Mouse (Mus musculus): Measurements from ENCODE around the gene Tmcc3. TPM values are rescaled to one million over a fixed set of nuclear protein-coding genes. Genes with fewer than 3 reads are reported as not detected.

Tmcc3 gene
- total and polyA plus RNA-seq, 3 experiments, result 11.3 to 30.1 (median 23.1) TPM

GRCm38 (mm10) chr10:94449676-94450075, 137.9 kb downstream of the Tmcc3 start:
- dilution Hi-C loops (cut with MboI; ENCODE audit: extremely low pct_ligation_motif_present, extremely low pct_unique_long_range_greater_than_20kb, low sequenced_read_pairs) (no loop called here), in situ Hi-C loops (cut with MboI; ENCODE audit: low pct_ligation_motif_present, low pct_unique_long_range_greater_than_20kb, low sequenced_read_pairs) (no loop called here)
- H3K4me1 ChIP-seq (ENCODE audit: control insufficient read depth in 1 of 2, insufficient read depth in 2 of 2), result peaks cover 0 to 30% of the 10 kb centered on the region in 2 experiments; a peak in 2 of 4 replicates
- no peaks in the 10 kb centered on the region for H3K9me3 ChIP-seq (replicated peaks; ENCODE audit: low read length)
- peaks cover 8% of the 10 kb centered on the region for H3K79me2 ChIP-seq (replicated peaks; ENCODE audit: control insufficient read depth, extremely low read depth, insufficient read depth, poor library complexity, severe bottlenecking)
- no peaks in the 10 kb centered on the region for H3K27me3 ChIP-seq (replicated peaks)
- DNase-seq (ENCODE audit: extremely low read depth), result no peak
- no peak for TF ChIP-seq POLR2A (IDR thresholded peaks at IDR 0.05; ENCODE audit: low read depth, low read length)
- TF ChIP-seq ZMIZ1 (IDR thresholded peaks at IDR 0.05; ENCODE audit: low read depth, low read length), result no peak
- TF ChIP-seq BHLHE40 (IDR thresholded peaks at IDR 0.05; ENCODE audit: low read depth, low read length), result no peak
- TF ChIP-seq USF2 (conservative IDR thresholded peaks at IDR 0.05; ENCODE audit: low read depth, low read length), result no peak
- TF ChIP-seq TCF12 (IDR thresholded peaks at IDR 0.05; ENCODE audit: low read depth, low read length), result no peak
- TF ChIP-seq TBP (conservative IDR thresholded peaks at IDR 0.05; ENCODE audit: low read depth, low read length), result no peak
- TF ChIP-seq UBTF (IDR thresholded peaks at IDR 0.05; ENCODE audit: low read depth, low read length), result no peak
- no peak overlapping the region for H3K9ac ChIP-seq (ENCODE audit: insufficient read depth, low read depth)
- H3K27ac ChIP-seq (ENCODE audit: insufficient read depth, low read depth), result no peak overlapping the region
- H3K4me3 ChIP-seq (replicated peaks in 1 of 3; ENCODE audit: low read depth in 2 of 3, low read length in 2 of 3, poor library complexity in 1 of 3), result no peak overlapping the region
- H3K4me2 ChIP-seq (ENCODE audit: insufficient read depth, low read depth, poor library complexity, severe bottlenecking), result no peak overlapping the region
- peaks cover 21 to 52% of the 10 kb centered on the region in 2 experiments for H3K36me3 ChIP-seq (replicated peaks in 1 of 2; ENCODE audit: control insufficient read depth in 1 of 2, insufficient read depth in 1 of 2, low read length in 1 of 2)

- dilution Hi-C loops (cut with MboI; ENCODE audit: extremely low pct_ligation_motif_present, extremely low pct_unique_long_range_greater_than_20kb, low sequenced_read_pairs), result no loop called here
- no peak for TF ChIP-seq RAD21 (IDR thresholded peaks at IDR 0.05; ENCODE audit: low read depth, low read length)
- no peak for TF ChIP-seq MYC (IDR thresholded peaks at IDR 0.05; ENCODE audit: low read depth, low read length)
- no peak for TF ChIP-seq MXI1 (IDR thresholded peaks at IDR 0.05; ENCODE audit: low read depth, low read length)
- TF ChIP-seq POLR2AphosphoS2 (IDR thresholded peaks at IDR 0.05; ENCODE audit: low read depth, low read length), result no peak
- no peak for TF ChIP-seq GABPA (IDR thresholded peaks at IDR 0.05; ENCODE audit: insufficient replicate concordance, low read depth, low read length)
- no peak for TF ChIP-seq BHLHE40 (IDR thresholded peaks at IDR 0.05; ENCODE audit: low read depth, low read length)
- no peak for TF ChIP-seq NRF1 (IDR thresholded peaks at IDR 0.05; ENCODE audit: low read depth, low read length)
- peaks cover 0 to 30% of the 10 kb centered on the region in 2 experiments; a peak in 2 of 4 replicates for H3K4me1 ChIP-seq (ENCODE audit: control insufficient read depth in 1 of 2, insufficient read depth in 2 of 2)
- no peaks in the 10 kb centered on the region for H3K9me3 ChIP-seq (replicated peaks; ENCODE audit: low read length)
- no peak overlapping the region for H3K4me3 ChIP-seq (replicated peaks in 1 of 3; ENCODE audit: low read depth in 2 of 3, low read length in 2 of 3, poor library complexity in 1 of 3)
- H3K79me2 ChIP-seq (replicated peaks; ENCODE audit: control insufficient read depth, extremely low read depth, insufficient read depth, poor library complexity, severe bottlenecking), result peaks cover 8% of the 10 kb centered on the region
- in situ Hi-C loops (cut with MboI; ENCODE audit: low pct_ligation_motif_present, low pct_unique_long_range_greater_than_20kb, low sequenced_read_pairs), result no loop called here
- no peak overlapping the region for H3K27ac ChIP-seq (ENCODE audit: insufficient read depth, low read depth)
- H3K4me2 ChIP-seq (ENCODE audit: insufficient read depth, low read depth, poor library complexity, severe bottlenecking), result no peak overlapping the region
- peaks cover 26 to 47% of the 10 kb centered on the region in 2 experiments for H3K36me3 ChIP-seq (replicated peaks in 1 of 2; ENCODE audit: control insufficient read depth in 1 of 2, insufficient read depth in 1 of 2, low read length in 1 of 2)
- no peak overlapping the region for H3K9ac ChIP-seq (ENCODE audit: insufficient read depth, low read depth)
- no peaks in the 10 kb centered on the region for H3K27me3 ChIP-seq (replicated peaks)
- DNase-seq (ENCODE audit: extremely low read depth), result no peak
These were observed 139.0 kb downstream of the Tmcc3 start for GRCm38 (mm10) chr10:94450781-94451180.

GRCm38 (mm10) chr10:94457454-94457853, 145.7 kb downstream of the Tmcc3 start:
- H3K9ac ChIP-seq (ENCODE audit: insufficient read depth, low read depth), result no peak overlapping the region
- H3K27me3 ChIP-seq (replicated peaks), result no peaks in the 10 kb centered on the region
- no peak overlapping the region for H3K4me2 ChIP-seq (ENCODE audit: insufficient read depth, low read depth, poor library complexity, severe bottlenecking)
- H3K36me3 ChIP-seq (replicated peaks in 1 of 2; ENCODE audit: control insufficient read depth in 1 of 2, insufficient read depth in 1 of 2, low read length in 1 of 2), result peaks cover 24 to 49% of the 10 kb centered on the region in 2 experiments
- peaks cover 2% of the 10 kb centered on the region; the same call in 1 of the 2 replicates for H3K79me2 ChIP-seq (replicated peaks; ENCODE audit: control insufficient read depth, extremely low read depth, insufficient read depth, poor library complexity, severe bottlenecking)
- H3K9me3 ChIP-seq (replicated peaks; ENCODE audit: low read length), result no peaks in the 10 kb centered on the region
- H3K27ac ChIP-seq (ENCODE audit: insufficient read depth, low read depth), result no peak overlapping the region
- H3K4me1 ChIP-seq (ENCODE audit: control insufficient read depth in 1 of 2, insufficient read depth in 2 of 2), result peaks cover 5 to 37% of the 10 kb centered on the region in 2 experiments
- H3K4me3 ChIP-seq (replicated peaks in 1 of 3; ENCODE audit: low read depth in 2 of 3, low read length in 2 of 3, poor library complexity in 1 of 3), result no peak overlapping the region
- dilution Hi-C loops (cut with MboI; ENCODE audit: extremely low pct_ligation_motif_present, extremely low pct_unique_long_range_greater_than_20kb, low sequenced_read_pairs), result no loop called here
- DNase-seq (ENCODE audit: extremely low read depth), result peak; percentile 24
- in situ Hi-C loops (cut with MboI; ENCODE audit: low pct_ligation_motif_present, low pct_unique_long_range_greater_than_20kb, low sequenced_read_pairs), result no loop called here
- TF ChIP-seq CHD2 (IDR thresholded peaks at IDR 0.05; ENCODE audit: low read length), result no peak
- TF ChIP-seq HCFC1 (IDR thresholded peaks at IDR 0.05; ENCODE audit: low read depth, low read length), result no peak
- 0 out of 2 replicates have a peak, but pooled peaks have one; percentile 11 for TF ChIP-seq EP300 (IDR thresholded peaks at IDR 0.05; ENCODE audit: low read length)
- TF ChIP-seq TCF12 (IDR thresholded peaks at IDR 0.05; ENCODE audit: low read depth, low read length), result peak; percentile 64; the same call in 1 of the 2 replicates
- TF ChIP-seq CTCF (conservative IDR thresholded peaks at IDR 0.05 in 1 of 2, IDR thresholded peaks at IDR 0.05 in 1 of 2; ENCODE audit: low read depth in 2 of 2, low read length in 2 of 2), result no peak
- no peak for TF ChIP-seq RAD21 (IDR thresholded peaks at IDR 0.05; ENCODE audit: low read depth, low read length)
- no peak for TF ChIP-seq POLR2AphosphoS2 (IDR thresholded peaks at IDR 0.05; ENCODE audit: low read depth, low read length)
- no peak for TF ChIP-seq ZNF384 (IDR thresholded peaks at IDR 0.05; ENCODE audit: low read depth, low read length)
- no peak for TF ChIP-seq POLR2A (IDR thresholded peaks at IDR 0.05; ENCODE audit: low read depth, low read length)
- TF ChIP-seq MXI1 (IDR thresholded peaks at IDR 0.05; ENCODE audit: low read depth, low read length), result no peak
- TF ChIP-seq MEF2A (IDR thresholded peaks at IDR 0.05; ENCODE audit: borderline replicate concordance, low read depth, low read length), result no peak
- no peak for TF ChIP-seq ETS1 (conservative IDR thresholded peaks at IDR 0.05; ENCODE audit: low read depth, low read length)
- TF ChIP-seq SMC3 (IDR thresholded peaks at IDR 0.05; ENCODE audit: low read depth, low read length), result no peak
